Comparison of ENCODE assay signal across 8 mouse cellular contexts in the genomic region with DNA sequence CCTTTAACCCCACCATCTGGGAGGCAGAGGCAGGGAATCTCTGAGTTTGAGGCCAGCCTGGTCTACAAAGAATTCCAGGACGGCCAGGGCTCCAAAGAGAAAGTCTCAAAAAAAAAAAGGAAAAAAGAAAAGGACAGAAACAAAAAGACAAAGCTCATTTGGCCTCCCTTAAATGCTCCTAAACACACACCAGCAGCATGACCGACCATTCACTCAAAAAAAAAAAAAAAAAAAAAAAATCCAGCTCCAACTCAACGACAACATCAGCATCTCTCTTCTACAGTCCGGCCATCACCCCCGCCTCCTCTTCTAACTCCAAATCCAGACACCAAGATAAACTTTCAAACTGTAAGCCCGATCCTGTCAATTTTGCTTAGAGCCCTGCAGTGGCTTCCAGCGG. TPM values are rescaled to one million over a fixed set of nuclear protein-coding genes. Genes with fewer than 3 reads are reported as not detected.
DNase-seq lines count a peak whose midpoint lies in the region; ATAC-seq and TF ChIP-seq lines count a peak whose summit lies in the region.

No protein-coding gene starts in this region.

- H3K4me3 ChIP-seq in left cerebral cortex, adult 2 months, result peak overlapping the region; percentile 87
- H3K4me3 ChIP-seq in embryonic facial prominence, embryonic 11.5 days (ENCODE audit: low read depth, low read length), result peak overlapping the region; percentile 98
- peak overlapping the region; percentile 94 for H3K4me3 ChIP-seq in intestine, embryonic 14.5 days (ENCODE audit: low read depth, low read length)
- peak overlapping the region; percentile 98 for H3K4me3 ChIP-seq in myocyte

- H3K4me1 ChIP-seq in embryonic facial prominence, embryonic 11.5 days (ENCODE audit: control insufficient read depth, insufficient read depth, low read length), result no peaks in the 10 kb centered on the region
- H3K4me1 ChIP-seq in intestine, embryonic 14.5 days (replicated peaks; ENCODE audit: control insufficient read depth, insufficient read depth, low read length), result peaks cover 14% of the 10 kb centered on the region

- 19% methylated on average over 7 of the region's 7 CpGs for WGBS in embryonic facial prominence, embryonic 11.5 days
- WGBS in intestine, embryonic 14.5 days, result 11% methylated on average over 7 of the region's 7 CpGs

- peaks cover 28% of the 10 kb centered on the region for H3K79me2 ChIP-seq in myocyte (ENCODE audit: control insufficient read depth, insufficient read depth)

- peak overlapping the region; percentile 98 for H3K27ac ChIP-seq in left cerebral cortex, adult 2 months
- no peak overlapping the region for H3K27ac ChIP-seq in embryonic facial prominence, embryonic 11.5 days (replicated peaks; ENCODE audit: low read depth, low read length)
- H3K27ac ChIP-seq in intestine, embryonic 14.5 days (ENCODE audit: low read depth), result 0 out of 2 replicates have a peak overlapping the region, but pooled peaks have one; percentile 92

- TF ChIP-seq POLR2A in myocyte (IDR thresholded peaks at IDR 0.05; ENCODE audit: insufficient read length, low read depth), result no peak

- H3K4me2 ChIP-seq in embryonic facial prominence, embryonic 11.5 days (ENCODE audit: low read depth, low read length), result peak overlapping the region; percentile 71
- H3K4me2 ChIP-seq in intestine, embryonic 14.5 days (ENCODE audit: low read length), result peak overlapping the region; percentile 73
- H3K4me2 ChIP-seq in myocyte (ENCODE audit: low read depth), result peak overlapping the region; percentile 98

- ATAC-seq in embryonic facial prominence, embryonic 11.5 days (replicated peaks; ENCODE audit: insufficient number of reproducible peaks, low FRiP score, low TSS enrichment, low read depth), result no peak
- no peak for ATAC-seq in intestine, embryonic 14.5 days (replicated peaks; ENCODE audit: low FRiP score, low TSS enrichment, low read depth)

- intact Hi-C loops in left cerebral cortex, adult 2 months (cut with DNase I), result no loop called here

- H3K9me3 ChIP-seq in embryonic facial prominence, embryonic 11.5 days (replicated peaks; ENCODE audit: control insufficient read depth, low read length), result no peaks in the 10 kb centered on the region
- no peaks in the 10 kb centered on the region for H3K9me3 ChIP-seq in intestine, embryonic 14.5 days (ENCODE audit: control insufficient read depth, low read length)

- peaks cover 13% of the 10 kb centered on the region for H3K36me3 ChIP-seq in embryonic facial prominence, embryonic 11.5 days (replicated peaks; ENCODE audit: control insufficient read depth, insufficient read depth, low read depth, low read length)
- H3K36me3 ChIP-seq in intestine, embryonic 14.5 days (ENCODE audit: control insufficient read depth, insufficient read depth, low read length), result peaks cover 46% of the 10 kb centered on the region
- peaks cover 18% of the 10 kb centered on the region for H3K36me3 ChIP-seq in myocyte (ENCODE audit: control insufficient read depth, insufficient read depth)

- H3ac ChIP-seq in myocyte (ENCODE audit: control insufficient read depth, insufficient read length), result peak overlapping the region; percentile 94

- TF ChIP-seq CTCF in left cerebral cortex, adult 2 months (IDR thresholded peaks at IDR 0.05), result no peak

- no peak for DNase-seq in left cerebral cortex, adult 2 months (ENCODE audit: extremely low spot score in 1 of 2, low spot score in 2 of 2)
- DNase-seq in left cerebral cortex, adult 11 months (ENCODE audit: low spot score), result no peak
- no peak for DNase-seq in embryonic facial prominence, embryonic 11.5 days (ENCODE audit: low spot score)
- DNase-seq in intestine, embryonic 14.5 days (ENCODE audit: low spot score), result no peak
- DNase-seq in thymus, postnatal 0 days (ENCODE audit: low spot score), result no peak
- no peak for DNase-seq in cerebellum, adult 11 months
- DNase-seq in retina, postnatal 1 day, result no peak

- H3K27me3 ChIP-seq in embryonic facial prominence, embryonic 11.5 days (ENCODE audit: control insufficient read depth, insufficient read depth, low read length), result no peaks in the 10 kb centered on the region
- no peaks in the 10 kb centered on the region for H3K27me3 ChIP-seq in intestine, embryonic 14.5 days (replicated peaks; ENCODE audit: control insufficient read depth, insufficient read depth, low read length)
- peaks cover 15% of the 10 kb centered on the region for H3K27me3 ChIP-seq in myocyte (ENCODE audit: control insufficient read depth, insufficient read depth, insufficient read length)

- H3K9ac ChIP-seq in embryonic facial prominence, embryonic 11.5 days (replicated peaks; ENCODE audit: low read length), result peak overlapping the region; percentile 98
- peak overlapping the region; percentile 99 for H3K9ac ChIP-seq in intestine, embryonic 14.5 days (ENCODE audit: low read length)

TF ChIP-seq in myocyte, 11 proteins besides CTCF, POLR2A, EP300 and RAD21:
- TF ChIP-seq E2F4 (IDR thresholded peaks at IDR 0.05; ENCODE audit: insufficient read depth), result no peak
- no peak for TF ChIP-seq SRF (IDR thresholded peaks at IDR 0.05; ENCODE audit: control insufficient read depth, insufficient read length, low read depth)
- TF ChIP-seq TCF12 (IDR thresholded peaks at IDR 0.05; ENCODE audit: insufficient read depth, poor library complexity, severe bottlenecking), result no peak

RNA-seq across cellular contexts. Expression of gene Eif4a3, which starts 1.0 kb away (rescaled TPM):
- total RNA-seq in left cerebral cortex, adult 2 months (2021), result 10 to 100 TPM; 68.7 to 78.6 TPM
- polyA plus RNA-seq in embryonic facial prominence, embryonic 11.5 days (2014; fragmentation: Nextera tagmentation; extraction: Ambion mirVana), result 392 and 414 TPM in 2 replicates
- 376 and 385 TPM in 2 replicates for polyA plus RNA-seq in intestine, embryonic 14.5 days (2014; fragmentation: Nextera tagmentation; extraction: Ambion mirVana)
- polyA plus RNA-seq in myocyte (2012; fragmentation: generic; extraction: Trizol), result 247 TPM
- polyA plus RNA-seq in thymus, postnatal 0 days (2015; fragmentation: Nextera tagmentation; extraction: Ambion mirVana), result 417 and 424 TPM in 2 replicates

RNA-seq across cellular contexts. Expression of gene Card14, which starts 8.7 kb away (rescaled TPM):
- under 1 TPM; 0.19 to 0.27 TPM for total RNA-seq in left cerebral cortex, adult 2 months (2021)
- 0.06 and 0.08 TPM in 2 replicates for polyA plus RNA-seq in embryonic facial prominence, embryonic 11.5 days (2014; fragmentation: Nextera tagmentation; extraction: Ambion mirVana)
- 2.8 and 3.2 TPM in 2 replicates for polyA plus RNA-seq in intestine, embryonic 14.5 days (2014; fragmentation: Nextera tagmentation; extraction: Ambion mirVana)
- polyA plus RNA-seq in myocyte (2012; fragmentation: generic; extraction: Trizol), result 1.1 TPM
- polyA plus RNA-seq in thymus, postnatal 0 days (2015; fragmentation: Nextera tagmentation; extraction: Ambion mirVana), result 0.14 and 0.17 TPM in 2 replicates

RNA-seq across cellular contexts. Expression of gene Gaa, which starts 31.2 kb away (rescaled TPM):
- 100 to 1,000 TPM; 241 to 268 TPM for total RNA-seq in left cerebral cortex, adult 2 months (2021)
- polyA plus RNA-seq in embryonic facial prominence, embryonic 11.5 days (2014; fragmentation: Nextera tagmentation; extraction: Ambion mirVana), result 15.7 and 19.0 TPM in 2 replicates
- 57.3 and 62.3 TPM in 2 replicates for polyA plus RNA-seq in intestine, embryonic 14.5 days (2014; fragmentation: Nextera tagmentation; extraction: Ambion mirVana)
- polyA plus RNA-seq in myocyte (2012; fragmentation: generic; extraction: Trizol), result 86.4 TPM
- polyA plus RNA-seq in thymus, postnatal 0 days (2015; fragmentation: Nextera tagmentation; extraction: Ambion mirVana), result 25.6 and 29.6 TPM in 2 replicates

RNA-seq across cellular contexts. Expression of gene Sgsh, which starts 56.4 kb away (rescaled TPM):
- 1 to 10 TPM; 4.6 to 5.0 TPM for total RNA-seq in left cerebral cortex, adult 2 months (2021)
- 4.5 and 6.2 TPM in 2 replicates for polyA plus RNA-seq in embryonic facial prominence, embryonic 11.5 days (2014; fragmentation: Nextera tagmentation; extraction: Ambion mirVana)
- 7.5 and 7.9 TPM in 2 replicates for polyA plus RNA-seq in intestine, embryonic 14.5 days (2014; fragmentation: Nextera tagmentation; extraction: Ambion mirVana)
- 4.2 TPM for polyA plus RNA-seq in myocyte (2012; fragmentation: generic; extraction: Trizol)
- polyA plus RNA-seq in thymus, postnatal 0 days (2015; fragmentation: Nextera tagmentation; extraction: Ambion mirVana), result 5.4 and 6.1 TPM in 2 replicates

RNA-seq across cellular contexts. Expression of gene Slc26a11, which starts 56.4 kb away (rescaled TPM):
- total RNA-seq in left cerebral cortex, adult 2 months (2021), result 1 to 10 TPM; 3.9 TPM
- 5.5 and 7.1 TPM in 2 replicates for polyA plus RNA-seq in embryonic facial prominence, embryonic 11.5 days (2014; fragmentation: Nextera tagmentation; extraction: Ambion mirVana)
- polyA plus RNA-seq in intestine, embryonic 14.5 days (2014; fragmentation: Nextera tagmentation; extraction: Ambion mirVana), result 8.4 and 9.9 TPM in 2 replicates
- polyA plus RNA-seq in myocyte (2012; fragmentation: generic; extraction: Trizol), result 1.5 TPM
- polyA plus RNA-seq in thymus, postnatal 0 days (2015; fragmentation: Nextera tagmentation; extraction: Ambion mirVana), result 2.1 and 2.5 TPM in 2 replicates
